ENCODE assay signal across 10 mouse cellular contexts in genomic region chr10:126662765-126663164, GRCm38 (mm10).
"Had no signal": no experiment of that assay in that cellular context is flagged by ENCODE, and none has a peak within 500 bp of the region (broad histone marks: within the 10 kb centered on the region; RNA-seq: fewer than 3 reads in every experiment).

No protein-coding gene starts in this region.

- DNase-seq: lung, adult 18-20 months; lung, embryonic 14.5 days; lung, postnatal 10 days; lung, postnatal 4 days; right cerebral cortex, postnatal 14 days; spleen, adult 18-20 months; thymus, adult 18-20 months; thymus, postnatal 14 days; thymus, postnatal 36 days had no signal

- ATAC-seq: midbrain, embryonic 16.5 days had no signal
